Mouse (Mus musculus) mature B cell (primary cell): ENCODE results near the gene Tnr.

Source experiments
- in situ Hi-C: fragments of 300-500 bp; cut with MboI; formaldehyde crosslinking; loops from 2 replicates; pipeline ENCODE4 v1.14.3; 2019

Gene Tnr

DNA sequence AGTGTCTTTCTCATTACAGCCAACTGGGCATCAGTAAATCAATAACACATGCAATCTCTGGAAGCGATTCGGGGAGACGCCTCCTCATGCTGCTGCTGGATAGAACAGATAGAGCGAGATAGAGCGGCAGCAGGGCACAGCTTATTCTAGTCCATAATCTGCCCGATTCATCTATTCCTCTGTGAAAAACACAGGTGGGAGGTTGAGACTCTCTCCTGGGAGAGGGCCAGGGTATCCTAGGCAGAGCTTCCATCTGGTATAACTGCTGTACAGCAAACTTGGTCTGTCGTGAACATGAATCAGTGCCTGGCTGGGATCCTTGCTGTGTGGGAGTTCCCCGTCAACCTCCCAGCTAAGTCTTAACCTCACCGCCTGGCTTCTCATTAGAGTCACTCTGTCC, 193.4 kb downstream of the Tnr start:
- in situ Hi-C loops: no loop called here

DNA sequence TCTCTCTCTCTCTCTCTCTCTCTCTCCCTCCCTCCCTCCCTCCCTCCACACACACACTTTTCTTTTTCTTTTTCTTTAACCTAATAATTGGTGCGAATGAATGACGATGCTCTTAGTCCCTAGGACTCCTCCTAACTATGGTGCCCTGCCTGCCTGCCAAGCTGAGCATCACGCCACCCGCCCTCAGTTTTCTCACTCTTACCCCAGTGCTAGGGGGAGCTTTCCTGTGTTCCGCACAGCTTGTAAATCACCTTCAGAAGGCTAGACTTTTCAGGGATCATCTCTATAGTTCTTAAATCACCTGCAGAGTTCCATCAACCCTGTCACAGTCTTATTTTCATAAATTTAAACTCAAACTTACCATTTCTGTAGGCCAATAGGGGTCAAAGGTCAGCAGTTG, 200.2 kb downstream of the Tnr start:
- in situ Hi-C loops: no loop called here

DNA sequence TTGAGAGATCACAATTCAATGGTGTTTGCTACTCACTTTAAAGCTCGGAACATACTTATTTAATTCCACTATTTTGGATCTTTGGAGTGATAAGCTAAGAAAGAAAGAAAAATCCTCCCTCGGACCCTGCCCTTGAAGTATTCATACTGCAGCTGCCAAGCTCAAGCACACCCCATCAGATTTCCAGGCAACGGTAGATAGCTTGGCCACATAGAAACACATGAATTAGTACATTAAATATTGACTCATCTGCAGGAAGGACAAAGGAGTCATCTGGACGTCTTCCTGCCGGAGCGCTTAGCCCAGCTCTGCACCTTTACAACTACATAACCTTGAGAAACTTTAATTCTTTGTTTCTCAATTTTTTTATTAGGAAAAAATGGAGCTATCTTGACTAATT, 205.7 kb downstream of the Tnr start:
- in situ Hi-C loops: no loop called here

DNA sequence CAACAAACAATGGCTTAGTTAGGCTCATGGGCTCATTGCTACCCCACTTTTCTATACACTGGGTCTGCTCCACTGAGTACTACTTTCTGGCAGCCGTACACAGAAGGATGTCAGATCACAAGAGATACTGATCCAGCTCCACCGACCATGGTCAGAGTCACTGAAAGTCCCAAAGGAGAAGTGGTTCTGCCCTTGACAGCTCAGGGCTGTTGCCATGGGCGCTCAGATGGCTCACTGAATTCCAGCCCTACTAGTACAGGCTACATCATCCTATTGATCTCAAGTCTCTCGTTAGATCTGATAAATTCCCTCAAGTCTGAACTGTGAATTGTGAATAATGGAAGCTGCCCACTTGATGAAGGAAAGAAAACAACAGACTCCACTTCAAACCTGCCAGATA, 207.3 kb downstream of the Tnr start:
- in situ Hi-C loops: no loop called here

DNA sequence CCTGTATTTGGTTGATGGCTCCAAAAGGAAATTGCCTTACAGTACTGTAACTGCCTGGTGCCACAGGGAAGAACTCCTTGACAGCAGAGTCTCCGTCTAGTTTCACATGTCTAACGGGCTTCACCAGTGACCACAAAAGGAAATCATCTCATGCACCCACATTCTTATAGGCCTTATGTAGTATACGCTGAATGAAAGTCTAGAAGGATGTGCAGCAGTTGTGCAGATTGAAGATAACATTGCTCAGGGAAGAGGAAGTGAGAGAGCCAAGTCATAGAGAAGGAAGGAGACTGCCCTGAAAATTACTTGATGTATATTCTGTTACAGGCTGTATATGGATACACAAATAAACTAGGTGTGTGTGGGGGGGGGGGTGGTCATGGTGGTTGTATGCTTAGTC, 211.5 kb downstream of the Tnr start:
- in situ Hi-C loops: no loop called here

DNA sequence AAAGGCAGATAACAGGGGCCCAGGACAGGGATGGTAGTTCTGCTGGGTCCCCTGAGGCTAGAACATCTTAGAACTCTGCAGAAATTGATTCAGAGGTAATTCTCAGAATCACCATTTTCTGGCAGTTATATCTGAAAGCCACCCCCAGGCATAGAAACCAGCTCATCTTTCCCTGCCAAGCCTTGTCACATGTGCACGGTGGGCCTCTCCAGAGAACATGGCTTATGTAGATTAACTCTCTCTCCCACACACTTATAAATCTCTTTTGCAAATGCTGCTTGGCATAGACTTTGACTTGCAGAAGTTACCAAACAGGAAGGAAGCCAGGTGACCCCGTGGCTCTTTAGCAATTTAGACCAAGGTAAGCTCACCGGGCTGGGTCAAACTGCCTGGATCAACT, 215.9 kb downstream of the Tnr start:
- in situ Hi-C loops: no loop called here

DNA sequence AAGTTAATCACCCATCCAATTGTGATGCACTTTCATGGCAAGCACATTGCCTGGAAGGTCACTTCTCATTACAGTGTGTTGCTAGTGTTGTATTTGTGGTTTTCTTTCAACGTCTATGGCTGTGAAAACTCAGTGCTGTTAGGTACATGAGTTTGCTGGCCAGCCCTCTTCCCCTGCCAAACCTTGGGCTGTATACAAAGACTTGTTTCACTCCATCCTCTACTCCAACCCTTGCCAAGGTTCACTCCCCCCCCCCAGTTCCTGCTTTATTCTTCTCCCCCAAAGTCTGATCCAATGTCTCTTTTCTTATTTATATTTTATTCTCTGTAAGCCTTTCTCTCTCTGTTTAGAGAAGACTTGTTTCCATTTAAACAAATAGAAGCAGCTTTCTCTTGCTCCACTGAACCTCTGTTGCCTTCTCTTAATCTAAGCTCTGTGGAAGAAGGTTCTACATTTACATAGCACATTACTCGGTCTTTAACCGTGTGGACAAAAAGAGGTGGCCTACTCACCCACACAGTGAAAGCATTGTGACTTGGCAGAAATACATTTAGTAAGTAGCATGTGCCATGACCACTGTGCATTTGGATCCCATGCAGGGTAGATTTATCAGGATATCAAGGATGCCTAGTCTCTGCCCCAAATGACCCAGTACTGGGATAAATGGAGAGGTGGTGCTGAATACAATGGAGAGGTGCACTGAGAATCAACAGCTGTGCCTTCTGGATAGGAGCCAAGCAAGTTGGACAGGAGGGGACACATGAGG, 217.9 kb downstream of the Tnr start:
- in situ Hi-C loops: no loop called here

DNA sequence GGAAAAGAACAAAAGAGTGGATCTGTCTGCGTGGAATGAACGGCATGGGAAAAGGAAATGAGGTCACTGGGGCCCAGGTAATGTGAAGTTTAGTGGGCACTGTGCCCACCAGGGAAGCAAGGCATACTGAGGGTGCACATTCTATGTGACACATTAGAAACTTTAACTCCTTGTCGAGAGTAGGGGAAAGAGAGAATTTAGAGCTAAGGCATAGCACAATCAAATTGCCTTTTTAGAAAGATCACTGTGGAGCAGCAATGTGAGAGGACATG, 218.4 kb downstream of the Tnr start:
- in situ Hi-C loops: no loop called here

DNA sequence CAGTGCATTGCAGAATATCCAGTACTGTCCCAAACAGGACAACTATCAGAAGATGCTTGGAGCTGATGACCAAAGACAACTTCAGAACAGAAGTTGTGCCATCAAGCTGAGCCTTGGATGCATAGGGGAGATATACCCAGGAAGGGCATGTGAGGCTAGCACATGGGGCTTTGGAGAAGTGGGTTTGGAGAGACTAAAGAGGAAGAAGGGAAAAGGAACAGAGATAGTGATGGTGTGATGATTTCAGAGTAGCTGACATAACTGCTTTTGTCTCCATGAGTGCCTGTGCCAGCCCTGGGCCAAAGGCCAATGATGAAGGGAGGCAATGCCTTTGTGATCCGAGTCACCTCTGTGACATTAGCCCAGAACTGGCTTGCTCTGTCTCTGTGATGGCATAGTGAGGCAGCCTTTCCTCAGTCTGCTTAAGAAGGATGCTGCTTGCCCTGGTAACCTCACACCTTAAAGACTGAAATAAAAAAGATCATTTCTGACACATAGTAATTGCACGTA, 220.2 kb downstream of the Tnr start:
- in situ Hi-C loops: no loop called here

DNA sequence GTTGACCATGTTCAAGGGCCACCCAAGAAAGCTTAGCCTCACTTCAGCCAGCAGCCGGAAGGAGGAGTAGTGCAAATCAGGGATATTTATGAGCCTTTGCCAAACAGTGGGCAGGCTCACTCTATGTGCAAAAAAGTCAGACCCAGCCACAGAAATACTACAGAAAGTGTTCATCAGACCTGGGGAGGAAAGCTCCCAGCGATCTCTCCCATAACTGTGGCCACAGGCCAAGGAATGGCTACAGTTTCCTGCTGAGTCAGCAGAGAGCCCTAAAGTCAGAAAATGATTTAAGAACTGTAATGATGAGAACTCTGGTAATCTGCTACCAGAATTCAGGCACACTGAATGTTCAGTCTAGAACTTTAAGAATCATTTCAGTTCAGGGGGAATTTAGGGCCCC, 221.7 kb downstream of the Tnr start:
- in situ Hi-C loops: no loop called here

DNA sequence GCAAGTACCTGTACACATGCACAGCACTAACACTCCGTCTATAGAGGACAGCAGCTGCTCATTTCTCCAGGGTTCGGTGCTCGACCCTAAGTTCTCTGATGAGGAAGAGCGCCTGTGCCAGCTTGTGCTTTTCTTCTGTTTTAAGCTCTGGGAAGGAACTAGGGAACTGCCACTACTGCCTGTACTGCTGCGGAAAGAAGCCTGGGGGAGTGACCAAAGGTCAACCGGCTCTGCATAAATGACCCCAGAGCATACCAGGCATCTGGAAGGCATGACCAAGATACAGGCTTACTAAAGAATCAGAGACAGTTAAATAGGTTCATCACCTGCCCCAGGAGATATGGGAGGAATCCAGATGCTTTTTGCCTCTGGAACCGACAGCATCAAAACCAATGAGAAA, 224.4 kb downstream of the Tnr start:
- in situ Hi-C loops: no loop called here

DNA sequence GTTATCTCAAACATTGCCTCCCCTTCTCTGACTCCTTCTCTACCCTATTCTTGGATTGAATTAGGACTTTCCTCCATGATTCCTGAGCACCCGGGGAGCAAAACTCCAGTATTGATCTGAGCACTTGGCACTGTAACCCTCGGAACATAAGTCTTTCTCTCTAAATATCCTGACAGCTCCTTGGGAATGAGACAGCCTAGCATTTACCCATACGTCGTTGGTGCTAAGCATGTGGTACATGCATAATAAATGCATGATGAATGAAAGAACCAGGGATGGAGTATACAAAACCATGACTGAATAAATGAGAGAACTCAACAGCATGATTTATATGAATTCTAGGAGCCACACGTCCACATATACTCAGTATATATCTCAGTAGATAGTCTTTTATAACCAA, 226.8 kb downstream of the Tnr start:
- in situ Hi-C loops: no loop called here

DNA sequence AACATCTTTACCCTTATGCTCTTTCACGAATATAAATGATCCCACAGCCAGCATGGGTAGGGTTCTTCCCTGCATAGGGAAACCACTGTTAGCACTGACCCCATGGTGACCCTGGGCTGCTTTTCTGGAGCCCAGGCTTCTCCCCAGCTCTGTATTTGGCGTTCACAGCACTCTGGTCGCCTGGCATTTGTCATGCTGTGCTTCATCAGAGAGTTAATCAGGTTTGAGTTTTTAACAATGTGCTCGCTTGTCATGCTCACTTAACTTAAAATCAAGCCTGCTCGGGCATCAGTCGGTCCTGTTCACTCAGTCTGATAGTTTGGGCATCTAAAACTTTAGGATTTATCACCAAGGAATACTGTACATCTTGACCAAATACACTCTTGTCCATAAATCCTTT, 227.3 kb downstream of the Tnr start:
- in situ Hi-C loops: no loop called here

DNA sequence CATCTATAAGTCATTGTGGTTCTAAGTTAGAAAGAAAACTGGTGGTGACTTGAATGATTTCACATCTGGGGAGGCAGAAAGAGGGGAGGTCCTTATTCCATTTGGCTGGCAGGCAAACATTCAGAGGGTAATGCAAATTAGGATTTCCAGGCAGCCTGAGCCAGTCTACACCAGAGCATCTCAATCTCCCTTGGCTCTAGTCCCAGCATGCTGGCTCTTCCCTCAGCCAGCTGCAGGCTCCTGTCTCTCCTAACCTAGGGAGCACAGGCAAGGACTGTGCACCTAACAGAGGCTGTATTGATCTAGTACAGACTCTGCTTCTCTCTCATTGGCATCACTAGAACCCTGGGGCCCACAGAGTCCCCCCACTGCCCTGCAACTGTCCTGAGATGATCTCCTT, 237.4 kb downstream of the Tnr start:
- in situ Hi-C loops: no loop called here

DNA sequence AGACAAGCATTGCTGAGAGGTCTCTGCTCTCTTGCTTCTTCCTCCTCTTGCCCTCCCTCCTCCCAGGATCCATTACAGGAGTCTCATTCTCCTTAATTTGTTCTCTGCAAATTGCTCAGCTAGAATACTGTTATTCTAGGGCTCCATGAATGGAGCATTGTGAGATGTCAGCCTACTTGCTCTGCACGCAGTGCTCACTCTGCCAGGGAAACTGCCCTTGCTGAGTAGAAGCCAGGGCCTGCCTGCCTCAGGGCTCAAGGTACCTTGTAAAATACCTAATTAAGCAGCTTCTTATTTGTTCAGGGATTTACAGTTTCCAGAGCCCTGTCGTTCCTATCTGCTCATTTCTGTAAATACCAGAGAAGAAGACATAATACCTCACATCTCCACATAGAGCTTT, 240.3 kb downstream of the Tnr start:
- in situ Hi-C loops: no loop called here

DNA sequence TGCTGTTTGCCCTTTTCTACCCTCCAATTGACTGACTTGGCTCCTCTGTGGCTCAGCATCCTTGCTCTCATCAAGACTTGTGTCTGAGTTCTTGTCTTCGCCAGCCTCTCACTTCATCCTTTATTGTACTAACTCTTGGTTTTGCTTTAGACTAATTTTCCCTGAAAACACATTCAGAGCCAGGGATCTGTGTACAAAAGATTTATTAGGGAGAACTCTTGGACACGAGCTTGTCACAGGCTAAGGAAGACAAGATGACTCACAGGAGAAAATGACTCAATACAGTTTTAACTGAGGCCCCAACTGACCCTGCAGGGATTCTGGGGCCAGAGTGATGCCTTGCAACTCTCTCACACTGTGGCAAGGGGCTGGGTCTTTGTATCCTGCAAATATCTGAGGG, 241.3 kb downstream of the Tnr start:
- in situ Hi-C loops: no loop called here

DNA sequence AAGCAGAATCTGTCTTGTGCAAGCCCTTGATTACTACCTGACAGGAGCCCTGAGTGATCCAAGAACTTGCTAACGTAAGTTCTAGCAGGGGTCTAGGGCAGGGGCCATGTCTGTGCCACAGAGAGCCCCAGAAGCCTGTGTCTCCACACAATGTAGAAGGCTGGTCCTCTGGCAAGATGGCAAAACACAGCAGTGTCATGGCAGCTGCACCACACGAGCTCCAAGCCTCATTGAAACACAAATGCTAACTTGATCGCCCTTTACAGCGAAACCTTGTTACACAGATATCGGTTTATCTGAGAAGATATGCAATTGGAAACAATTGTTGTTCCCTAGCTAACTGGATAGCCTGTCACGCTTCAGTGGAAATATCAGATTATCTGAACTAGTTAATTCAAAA, 246.4 kb downstream of the Tnr start:
- in situ Hi-C loops: no loop called here

DNA sequence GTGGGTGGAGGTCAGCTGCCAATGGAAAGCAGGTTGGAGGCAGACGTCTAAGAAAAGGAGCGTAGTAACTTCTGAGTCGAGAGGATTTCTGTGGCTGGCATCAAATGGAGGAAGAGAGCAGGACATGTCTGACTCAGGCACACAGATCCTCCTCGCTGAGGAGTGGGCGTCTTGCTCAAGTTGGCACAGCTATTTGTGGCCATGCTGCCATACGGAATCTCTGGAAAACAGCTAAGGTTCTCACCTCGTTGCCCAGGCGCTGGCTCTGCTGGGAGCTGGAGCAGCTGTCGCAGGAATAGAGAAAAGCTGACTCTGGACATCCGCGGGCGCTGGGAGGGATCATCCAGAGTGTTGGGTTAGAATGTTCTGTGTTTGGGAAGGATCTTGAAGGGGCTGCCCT, 250.1 kb downstream of the Tnr start:
- in situ Hi-C loops: no loop called here

DNA sequence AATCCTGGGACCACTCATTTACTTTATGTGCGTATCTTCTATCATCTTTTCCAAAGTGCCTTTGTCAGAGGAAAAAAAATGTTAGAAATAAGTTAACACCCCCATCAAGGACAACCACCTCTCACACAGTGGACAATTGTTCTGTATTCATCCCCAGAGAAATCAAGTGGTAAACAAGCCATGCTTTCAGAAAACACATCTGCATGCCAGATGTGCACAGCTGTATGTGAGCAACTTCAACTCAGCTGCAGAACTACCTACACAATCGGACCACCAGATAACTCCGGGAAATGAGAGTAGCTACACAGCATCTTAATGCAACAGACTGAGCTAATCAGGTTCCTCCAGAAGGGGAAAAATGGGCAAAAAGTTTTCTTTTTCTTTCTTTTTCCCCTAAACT, 251.6 kb downstream of the Tnr start:
- in situ Hi-C loops: no loop called here

DNA sequence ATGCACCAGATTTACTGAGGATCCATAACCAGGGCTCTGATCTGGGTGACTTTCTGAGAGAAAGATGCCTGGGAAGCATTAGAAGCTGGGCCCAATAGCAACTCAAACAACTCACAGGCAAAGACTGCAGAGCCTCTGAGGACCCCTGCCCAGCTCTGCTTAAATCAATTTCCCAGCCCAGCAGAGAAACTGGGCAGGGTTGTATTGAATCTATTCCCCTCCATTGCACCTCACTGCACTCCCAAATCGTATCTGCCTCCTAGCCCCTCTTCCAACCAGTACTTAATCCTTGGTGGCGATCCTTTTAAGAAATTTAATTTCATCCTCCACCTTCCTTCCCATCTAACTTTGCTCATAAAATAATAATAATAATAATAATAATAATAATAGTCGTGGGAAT, 253.5 kb downstream of the Tnr start:
- in situ Hi-C loops: no loop called here

DNA sequence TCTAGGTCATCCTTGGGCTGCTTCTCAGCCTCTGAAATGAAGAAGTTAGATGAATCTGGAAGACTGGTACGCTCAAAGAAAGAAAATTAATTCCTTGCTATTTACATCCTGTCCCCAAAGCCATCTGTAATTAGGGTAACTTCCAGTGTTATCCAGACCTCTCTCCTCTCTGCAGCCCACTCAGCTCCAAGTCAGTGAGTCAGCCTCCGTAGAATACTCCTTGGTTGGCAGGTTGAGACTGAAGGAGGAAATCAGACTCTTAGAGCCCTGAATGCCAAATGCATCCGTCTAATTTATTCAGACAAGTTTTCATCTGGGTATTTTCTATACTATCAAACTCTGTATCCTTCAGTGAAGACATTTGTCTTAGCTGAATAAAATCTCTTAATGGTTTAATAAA, 255.9 kb downstream of the Tnr start:
- in situ Hi-C loops: no loop called here

DNA sequence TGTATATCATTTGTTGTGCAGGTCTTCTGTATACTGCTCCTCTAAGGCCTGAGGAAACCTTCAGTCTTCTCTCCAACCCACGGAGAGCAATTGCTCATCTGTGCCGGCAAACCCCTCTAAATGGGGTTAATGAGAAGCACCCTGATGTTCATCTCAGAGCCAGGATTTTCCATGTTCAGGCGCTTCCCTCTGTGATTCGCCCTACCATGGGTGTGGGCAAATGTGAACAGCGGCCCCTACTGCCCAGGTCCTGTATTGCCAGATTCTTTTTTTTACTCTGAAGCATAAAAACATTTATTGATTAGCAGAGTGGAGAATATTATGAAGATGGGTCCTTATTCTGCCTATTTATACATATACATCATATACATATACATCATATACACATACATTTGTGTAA, 260.3 kb downstream of the Tnr start:
- in situ Hi-C loops: no loop called here

DNA sequence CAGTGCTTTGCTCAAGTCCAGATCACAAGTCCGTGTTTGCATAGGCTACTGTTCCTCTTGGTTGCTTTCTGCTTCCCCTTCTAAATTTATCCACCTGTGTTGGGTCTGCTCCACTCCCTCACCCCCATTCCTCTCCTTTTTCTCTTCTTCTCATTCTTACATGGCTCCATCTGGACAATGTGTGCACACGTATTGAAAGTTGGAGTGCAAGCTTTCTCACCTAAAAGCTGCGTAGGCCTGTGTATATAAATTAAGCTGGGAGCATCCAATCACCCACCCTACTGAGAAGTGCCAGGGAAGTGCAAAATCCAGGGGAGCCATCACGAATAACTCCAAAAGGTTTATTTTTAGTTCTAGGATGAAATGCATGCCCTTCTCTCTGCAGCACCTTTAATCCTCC, 264.7 kb downstream of the Tnr start:
- in situ Hi-C loops: no loop called here

DNA sequence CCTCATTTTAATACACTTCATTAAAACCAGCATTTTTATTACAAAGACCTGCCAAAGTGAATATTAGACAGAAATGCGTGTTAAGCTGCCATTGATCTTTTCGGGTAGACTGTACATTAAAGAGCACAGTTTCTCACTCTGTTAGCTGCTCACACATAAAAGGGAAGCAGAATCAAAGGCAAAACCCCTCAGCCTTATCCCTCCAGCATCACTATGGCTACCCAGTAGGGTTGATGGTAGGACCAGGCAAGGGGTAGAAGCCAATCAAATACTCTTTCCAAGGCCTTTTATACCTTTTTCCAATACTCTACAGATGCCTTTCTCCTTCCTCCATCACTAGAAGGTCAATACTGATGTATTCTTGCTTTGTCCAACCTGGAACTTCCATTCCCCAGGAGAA, 269.0 kb downstream of the Tnr start:
- in situ Hi-C loops: no loop called here

DNA sequence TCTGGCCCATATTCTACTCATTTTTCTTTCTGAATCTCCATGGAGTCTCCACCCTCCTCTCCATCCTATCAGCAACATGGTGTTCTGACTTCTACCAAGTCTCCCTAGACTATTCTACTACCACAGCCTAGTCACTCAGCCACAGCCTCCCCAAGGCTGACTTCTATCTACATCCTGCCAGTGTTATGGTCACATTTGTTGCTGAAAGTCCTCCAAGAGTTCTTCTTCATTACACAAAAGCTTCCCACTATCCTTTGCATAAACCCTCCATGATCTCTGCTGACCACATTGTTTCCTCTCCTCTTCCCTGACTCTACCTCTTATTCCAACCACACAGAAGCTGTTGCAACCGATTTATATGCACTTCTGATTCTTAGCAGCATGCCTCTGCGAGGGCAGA, 272.5 kb downstream of the Tnr start:
- in situ Hi-C loops: no loop called here
